In the genomic region with DNA sequence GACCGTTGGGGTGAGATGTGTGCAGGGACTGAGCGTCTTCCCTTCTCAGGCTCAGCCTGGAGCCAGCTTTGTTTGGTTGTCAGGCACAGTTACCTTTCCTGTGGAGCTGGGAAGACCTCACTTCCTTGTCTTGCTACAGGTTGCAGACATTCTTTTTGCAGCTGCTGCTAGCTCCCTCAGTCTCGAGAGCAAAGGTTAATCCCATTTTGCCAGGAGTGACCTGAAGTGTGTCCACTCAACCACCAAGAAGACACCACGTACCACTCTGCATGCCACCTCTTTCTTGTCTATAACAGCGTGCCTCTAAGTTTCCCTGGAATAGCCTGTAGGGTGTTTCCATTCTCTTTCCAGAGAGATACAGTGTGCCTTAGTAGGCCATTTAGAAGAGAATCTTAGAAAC, we compare ENCODE assay signal across 10 mouse cellular contexts. TPM values are rescaled to one million over a fixed set of nuclear protein-coding genes. Genes with fewer than 3 reads are reported as not detected.
DNase-seq lines count a peak whose midpoint lies in the region; ATAC-seq and TF ChIP-seq lines count a peak whose summit lies in the region.
"Had no signal": no experiment of that assay in that cellular context is flagged by ENCODE, and none has a peak within 500 bp of the region (broad histone marks: within the 10 kb centered on the region; RNA-seq: fewer than 3 reads in every experiment).

No protein-coding gene starts in this region.

- H3K36me3 ChIP-seq in embryonic facial prominence, embryonic 12.5 days, result peaks cover 6% of the 10 kb centered on the region
- peaks cover 9% of the 10 kb centered on the region for H3K36me3 ChIP-seq in embryonic facial prominence, embryonic 10.5 days (replicated peaks)
- H3K36me3 ChIP-seq in CH12.LX (replicated peaks in 1 of 2; ENCODE audit: control insufficient read depth in 1 of 2, insufficient read depth in 1 of 2, low read length in 1 of 2), result peaks cover 2 to 15% of the 10 kb centered on the region in 2 experiments
- peaks cover 7% of the 10 kb centered on the region for H3K36me3 ChIP-seq in kidney, embryonic 15.5 days
- H3K36me3 ChIP-seq in liver, postnatal 0 days (replicated peaks; ENCODE audit: insufficient read depth, low read length), result peaks cover 3% of the 10 kb centered on the region; the same call in 1 of the 2 replicates
- H3K36me3 ChIP-seq in forebrain, postnatal 0 days (ENCODE audit: insufficient read depth), result peaks cover 15% of the 10 kb centered on the region

- DNase-seq in embryonic facial prominence, embryonic 10.5 days (ENCODE audit: low spot score), result no peak
- no peak for DNase-seq in CH12.LX (ENCODE audit: extremely low read depth)
- no peak for DNase-seq in liver, postnatal 0 days
- no peak for DNase-seq in thymus, postnatal 25 days
- DNase-seq in forebrain, postnatal 0 days, result no peak
- no peak for DNase-seq in spleen, adult 12 weeks (ENCODE audit: low spot score)

- no peaks in the 10 kb centered on the region for H3K79me2 ChIP-seq in CH12.LX (replicated peaks; ENCODE audit: control insufficient read depth, extremely low read depth, insufficient read depth, poor library complexity, severe bottlenecking)

- no peak for TF ChIP-seq CTCF in CH12.LX (conservative IDR thresholded peaks at IDR 0.05 in 1 of 2, IDR thresholded peaks at IDR 0.05 in 1 of 2; ENCODE audit: low read depth in 2 of 2, low read length in 2 of 2)
- TF ChIP-seq CTCF in liver, postnatal 0 days (IDR thresholded peaks at IDR 0.05; ENCODE audit: low read depth), result no peak
- no peak for TF ChIP-seq CTCF in forebrain, postnatal 0 days (IDR thresholded peaks at IDR 0.05; ENCODE audit: low read depth)

- TF ChIP-seq EP300 in CH12.LX (IDR thresholded peaks at IDR 0.05; ENCODE audit: low read length), result no peak
- TF ChIP-seq EP300 in liver, postnatal 0 days (IDR thresholded peaks at IDR 0.05; ENCODE audit: low read depth), result no peak

- H3K4me2 ChIP-seq in embryonic facial prominence, embryonic 12.5 days (replicated peaks), result no peak overlapping the region
- peak overlapping the region; percentile 41; the same call in 1 of the 2 replicates for H3K4me2 ChIP-seq in CH12.LX (ENCODE audit: insufficient read depth, low read depth, poor library complexity, severe bottlenecking)
- H3K4me2 ChIP-seq in kidney, embryonic 15.5 days, result no peak overlapping the region
- H3K4me2 ChIP-seq in liver, postnatal 0 days (ENCODE audit: low read depth, low read length), result no peak overlapping the region
- H3K4me2 ChIP-seq in forebrain, postnatal 0 days (ENCODE audit: low read depth), result no peak overlapping the region

- no peak overlapping the region for H3K4me3 ChIP-seq in embryonic facial prominence, embryonic 12.5 days
- no peak overlapping the region for H3K4me3 ChIP-seq in embryonic facial prominence, embryonic 10.5 days
- H3K4me3 ChIP-seq in CH12.LX (replicated peaks in 1 of 3; ENCODE audit: low read depth in 2 of 3, low read length in 2 of 3, poor library complexity in 1 of 3), result no peak overlapping the region
- H3K4me3 ChIP-seq in kidney, embryonic 15.5 days (replicated peaks), result no peak overlapping the region
- no peak overlapping the region for H3K4me3 ChIP-seq in liver, postnatal 0 days (ENCODE audit: low read depth, low read length)
- no peak overlapping the region for H3K4me3 ChIP-seq in forebrain, postnatal 0 days (ENCODE audit: low read depth, low read length)
- H3K4me3 ChIP-seq: heart, adult 2 months; layer of hippocampus, adult 2 months had no signal

- no peaks in the 10 kb centered on the region for H3K27me3 ChIP-seq in embryonic facial prominence, embryonic 12.5 days
- no peaks in the 10 kb centered on the region for H3K27me3 ChIP-seq in embryonic facial prominence, embryonic 10.5 days (replicated peaks; ENCODE audit: low read depth, poor library complexity, severe bottlenecking)
- no peaks in the 10 kb centered on the region for H3K27me3 ChIP-seq in CH12.LX (replicated peaks)
- no peaks in the 10 kb centered on the region for H3K27me3 ChIP-seq in kidney, embryonic 15.5 days
- H3K27me3 ChIP-seq in liver, postnatal 0 days (ENCODE audit: insufficient read depth, low read length), result no peaks in the 10 kb centered on the region
- H3K27me3 ChIP-seq in forebrain, postnatal 0 days (ENCODE audit: insufficient read depth, low read length), result no peaks in the 10 kb centered on the region

- 0 out of 2 replicates have a peak, but pooled peaks have one; percentile 3 for ATAC-seq in embryonic facial prominence, embryonic 12.5 days (ENCODE audit: insufficient number of reproducible peaks, insufficient read depth, low FRiP score, low TSS enrichment)
- ATAC-seq in kidney, embryonic 15.5 days (replicated peaks; ENCODE audit: low FRiP score), result no peak
- ATAC-seq in liver, postnatal 0 days, result 0 out of 2 replicates have a peak, but pooled peaks have one; percentile 3
- no peak for ATAC-seq in forebrain, postnatal 0 days

- no peak for TF ChIP-seq RAD21 in CH12.LX (IDR thresholded peaks at IDR 0.05; ENCODE audit: low read depth, low read length)

- no peak for TF ChIP-seq POLR2A in CH12.LX (IDR thresholded peaks at IDR 0.05; ENCODE audit: low read depth, low read length)

- in situ Hi-C loops in CH12.LX (cut with MboI; ENCODE audit: low pct_ligation_motif_present, low pct_unique_long_range_greater_than_20kb, low sequenced_read_pairs), result loop anchor here (25.0 kb wide), 1 partner anchor 288 kb away; no protein-coding TSS in a partner anchor

- H3K27ac ChIP-seq in embryonic facial prominence, embryonic 12.5 days, result no peak overlapping the region
- no peak overlapping the region for H3K27ac ChIP-seq in embryonic facial prominence, embryonic 10.5 days (replicated peaks)
- peak overlapping the region; percentile 43 for H3K27ac ChIP-seq in CH12.LX (ENCODE audit: insufficient read depth, low read depth)
- H3K27ac ChIP-seq in kidney, embryonic 15.5 days, result peak overlapping the region; percentile 51; the same call in 1 of the 2 replicates
- H3K27ac ChIP-seq in liver, postnatal 0 days (ENCODE audit: low read depth), result no peak overlapping the region
- no peak overlapping the region for H3K27ac ChIP-seq in forebrain, postnatal 0 days (ENCODE audit: low read depth, low read length)
- H3K27ac ChIP-seq: heart, adult 2 months; layer of hippocampus, adult 2 months had no signal

- 61% methylated on average over 5 of the region's 5 CpGs for WGBS in embryonic facial prominence, embryonic 12.5 days
- 56% methylated on average over 5 of the region's 5 CpGs for WGBS in embryonic facial prominence, embryonic 10.5 days
- 65% methylated on average over 5 of the region's 5 CpGs for WGBS in kidney, embryonic 15.5 days
- 67% methylated on average over 5 of the region's 5 CpGs for WGBS in liver, postnatal 0 days (ENCODE audit: insufficient replicate concordance)
- WGBS in forebrain, postnatal 0 days, result 58% methylated on average over 5 of the region's 5 CpGs

- peaks cover 18% of the 10 kb centered on the region for H3K4me1 ChIP-seq in embryonic facial prominence, embryonic 12.5 days
- peaks cover 19% of the 10 kb centered on the region for H3K4me1 ChIP-seq in embryonic facial prominence, embryonic 10.5 days
- H3K4me1 ChIP-seq in CH12.LX (ENCODE audit: control insufficient read depth in 1 of 2, insufficient read depth in 2 of 2), result peaks cover 25 to 26% of the 10 kb centered on the region in 2 experiments
- peaks cover 61% of the 10 kb centered on the region for H3K4me1 ChIP-seq in kidney, embryonic 15.5 days
- peaks cover 39% of the 10 kb centered on the region for H3K4me1 ChIP-seq in liver, postnatal 0 days (ENCODE audit: insufficient read depth)
- peaks cover 5% of the 10 kb centered on the region; the same call in 1 of the 2 replicates for H3K4me1 ChIP-seq in forebrain, postnatal 0 days (ENCODE audit: insufficient read depth)

- H3K9ac ChIP-seq in embryonic facial prominence, embryonic 12.5 days, result no peak overlapping the region
- peak overlapping the region; percentile 35; the same call in 1 of the 2 replicates for H3K9ac ChIP-seq in CH12.LX (ENCODE audit: insufficient read depth, low read depth)
- H3K9ac ChIP-seq in kidney, embryonic 15.5 days, result no peak overlapping the region
- no peak overlapping the region for H3K9ac ChIP-seq in liver, postnatal 0 days (replicated peaks)
- no peak overlapping the region for H3K9ac ChIP-seq in forebrain, postnatal 0 days

- H3K9me3 ChIP-seq in embryonic facial prominence, embryonic 12.5 days, result no peaks in the 10 kb centered on the region
- no peaks in the 10 kb centered on the region for H3K9me3 ChIP-seq in embryonic facial prominence, embryonic 10.5 days
- no peaks in the 10 kb centered on the region for H3K9me3 ChIP-seq in CH12.LX (replicated peaks; ENCODE audit: low read length)
- H3K9me3 ChIP-seq in kidney, embryonic 15.5 days (replicated peaks), result no peaks in the 10 kb centered on the region
- no peaks in the 10 kb centered on the region for H3K9me3 ChIP-seq in liver, postnatal 0 days (ENCODE audit: low read length)
- H3K9me3 ChIP-seq in forebrain, postnatal 0 days (ENCODE audit: low read length), result no peaks in the 10 kb centered on the region

- dilution Hi-C loops in CH12.LX (cut with MboI; ENCODE audit: extremely low pct_ligation_motif_present, extremely low pct_unique_long_range_greater_than_20kb, low sequenced_read_pairs), result no loop called here

TF ChIP-seq in CH12.LX, 34 proteins besides CTCF, POLR2A, EP300 and RAD21 (continues in another document):
- no peak for TF ChIP-seq TCF12 (IDR thresholded peaks at IDR 0.05; ENCODE audit: low read depth, low read length)
- TF ChIP-seq HCFC1 (IDR thresholded peaks at IDR 0.05; ENCODE audit: low read depth, low read length), result no peak
- TF ChIP-seq JUN (IDR thresholded peaks at IDR 0.05; ENCODE audit: insufficient read depth, low read depth, low read length), result no peak
- TF ChIP-seq IRF4 (IDR thresholded peaks at IDR 0.05; ENCODE audit: low read depth, low read length), result no peak
- TF ChIP-seq MAX (IDR thresholded peaks at IDR 0.05; ENCODE audit: low read length), result no peak
- no peak for TF ChIP-seq PAX5 (IDR thresholded peaks at IDR 0.05; ENCODE audit: low read length)
- TF ChIP-seq USF1 (IDR thresholded peaks at IDR 0.05; ENCODE audit: low read depth, low read length), result no peak
- no peak for TF ChIP-seq ZC3H11A (IDR thresholded peaks at IDR 0.05; ENCODE audit: low read depth, low read length)
- TF ChIP-seq KAT2A (IDR thresholded peaks at IDR 0.05; ENCODE audit: insufficient replicate concordance, low read length), result no peak
- no peak for TF ChIP-seq SIN3A (IDR thresholded peaks at IDR 0.05; ENCODE audit: low read length)

RNA-seq across cellular contexts. Expression of a gene that starts 3.7 kb away (rescaled TPM):
- polyA plus RNA-seq in embryonic facial prominence, embryonic 12.5 days (2016; fragmentation: Nextera tagmentation; extraction: Ambion mirVana), result 96.2 and 96.6 TPM in 2 replicates
- polyA plus RNA-seq in embryonic facial prominence, embryonic 10.5 days (2016; fragmentation: Nextera tagmentation; extraction: Ambion mirVana), result 162 and 178 TPM in 2 replicates
- 42.1 and 54.9 TPM in 2 replicates for total RNA-seq in CH12.LX (2012; rRNA removed)
- total RNA-seq in CH12.LX (2014; rRNA removed), result 39.3 and 39.6 TPM in 2 replicates
- polyA plus RNA-seq in CH12.LX (2012; ENCODE audit: insufficient read length, low read depth), result 63.6 and 66.6 TPM in 2 replicates
- polyA plus RNA-seq in kidney, embryonic 15.5 days (2015; fragmentation: Nextera tagmentation; extraction: Ambion mirVana), result 74.8 and 75.6 TPM in 2 replicates
- polyA plus RNA-seq in liver, postnatal 0 days (2015; fragmentation: Nextera tagmentation; extraction: Ambion mirVana), result 18.8 and 29.0 TPM in 2 replicates
- 15.2 and 26.0 TPM in 2 replicates for total RNA-seq in forebrain, postnatal 0 days (2014; rRNA removed)
- polyA plus RNA-seq in forebrain, postnatal 0 days (2015; fragmentation: Nextera tagmentation; extraction: Ambion mirVana), result 26.1 and 29.8 TPM in 2 replicates

Comparison
In these comparisons a context has a peak if more than half of its experiments do, and no peak if none do; other contexts are left out.
1. ATAC-seq: peak in embryonic facial prominence, embryonic 12.5 days (single experiment) and liver, postnatal 0 days (single experiment); none in kidney, embryonic 15.5 days (single experiment) and forebrain, postnatal 0 days (single experiment).
2. H3K27ac ChIP-seq: peak in CH12.LX (single experiment) and kidney, embryonic 15.5 days (single experiment); none in embryonic facial prominence, embryonic 12.5 days (single experiment), embryonic facial prominence, embryonic 10.5 days (single experiment), liver, postnatal 0 days (single experiment) and forebrain, postnatal 0 days (single experiment).